Mouse (Mus musculus): ENCODE data around the gene Mafg.
"Not testable (repeated sequence)": the region's sequence is repeated elsewhere in the genome, so short reads cannot be mapped to it uniquely, and the experiment has no call there.

Mafg gene

GRCm38 (mm10) chr11:120600716-120601115 is 32.7 kb downstream of the Mafg start:
- no peak overlapping the region for H3K4me3 ChIP-seq (replicated peaks; ENCODE audit: low read length)
- H3K4me1 ChIP-seq (replicated peaks; ENCODE audit: low read depth, low read length): peaks cover 37% of the 10 kb centered on the region
- TF ChIP-seq CTCF (conservative IDR thresholded peaks at IDR 0.05; ENCODE audit: low read length) (no peak), POU5F1 (IDR thresholded peaks at IDR 0.05; ENCODE audit: borderline replicate concordance, low read length) (no peak)
- no peaks in the 10 kb centered on the region for H3K9me3 ChIP-seq (ENCODE audit: low read length)
- peaks cover 82% of the 10 kb centered on the region for H3K36me3 ChIP-seq (ENCODE audit: insufficient read depth, low read length)
- no peaks in the 10 kb centered on the region for H3K27me3 ChIP-seq (ENCODE audit: insufficient read depth, low read length)

- Histone ChIP-seq H3K9me3 (ENCODE audit: low read length) (no peaks in the 10 kb centered on the region), H3K36me3 (ENCODE audit: insufficient read depth, low read length) (peaks cover 82% of the 10 kb centered on the region), H3K4me1 (replicated peaks; ENCODE audit: low read depth, low read length) (peaks cover 51% of the 10 kb centered on the region), H3K4me3 (replicated peaks; ENCODE audit: low read length) (peak overlapping the region; percentile 96), H3K27me3 (ENCODE audit: insufficient read depth, low read length) (no peaks in the 10 kb centered on the region)
- TF ChIP-seq NANOG (IDR thresholded peaks at IDR 0.05; ENCODE audit: borderline replicate concordance, low read length) (no peak), CTCF (conservative IDR thresholded peaks at IDR 0.05; ENCODE audit: low read length) (no peak), POU5F1 (IDR thresholded peaks at IDR 0.05; ENCODE audit: borderline replicate concordance, low read length) (no peak)
These were observed 34.3 kb downstream of the Mafg start for GRCm38 (mm10) chr11:120598990-120599549.

- Histone ChIP-seq H3K27me3 (ENCODE audit: insufficient read depth, low read length) (no peaks in the 10 kb centered on the region), H3K4me1 (replicated peaks; ENCODE audit: low read depth, low read length) (peaks cover 56% of the 10 kb centered on the region), H3K9me3 (ENCODE audit: low read length) (no peaks in the 10 kb centered on the region), H3K36me3 (ENCODE audit: insufficient read depth, low read length) (peaks cover 82% of the 10 kb centered on the region), H3K4me3 (replicated peaks; ENCODE audit: low read length) (peak within 1 kb of the TSS; percentile 96)
- TF ChIP-seq NANOG (IDR thresholded peaks at IDR 0.05; ENCODE audit: borderline replicate concordance, low read length) (no peak), POU5F1 (IDR thresholded peaks at IDR 0.05; ENCODE audit: borderline replicate concordance, low read length) (no peak), CTCF (conservative IDR thresholded peaks at IDR 0.05; ENCODE audit: low read length) (no peak)
These were observed 35.0 kb downstream of the Mafg start, which contains the start of the genes Alyref and Anapc11 for GRCm38 (mm10) chr11:120598283-120598989. Gene Alyref, minus strand, starts transcription at chr11:120598365. Gene Anapc11, plus strand, starts transcription at chr11:120598421.

- TF ChIP-seq CTCF (conservative IDR thresholded peaks at IDR 0.05; ENCODE audit: low read length) (no peak), NANOG (IDR thresholded peaks at IDR 0.05; ENCODE audit: borderline replicate concordance, low read length) (no peak), POU5F1 (IDR thresholded peaks at IDR 0.05; ENCODE audit: borderline replicate concordance, low read length) (no peak)
- Histone ChIP-seq H3K4me1 (replicated peaks; ENCODE audit: low read depth, low read length) (peaks cover 61% of the 10 kb centered on the region), H3K4me3 (replicated peaks; ENCODE audit: low read length) (peak overlapping the region; percentile 96), H3K36me3 (ENCODE audit: insufficient read depth, low read length) (peaks cover 82% of the 10 kb centered on the region), H3K9me3 (ENCODE audit: low read length) (no peaks in the 10 kb centered on the region), H3K27me3 (ENCODE audit: insufficient read depth, low read length) (no peaks in the 10 kb centered on the region)
These were observed 35.9 kb downstream of the Mafg start for GRCm38 (mm10) chr11:120597240-120598235.

- Histone ChIP-seq H3K36me3 (ENCODE audit: insufficient read depth, low read length) (peaks cover 87% of the 10 kb centered on the region), H3K9me3 (ENCODE audit: low read length) (no peaks in the 10 kb centered on the region), H3K4me1 (replicated peaks; ENCODE audit: low read depth, low read length) (peaks cover 6% of the 10 kb centered on the region), H3K27me3 (ENCODE audit: insufficient read depth, low read length) (no peaks in the 10 kb centered on the region), H3K4me3 (replicated peaks; ENCODE audit: low read length) (no peak overlapping the region)
- no peak for TF ChIP-seq NANOG (IDR thresholded peaks at IDR 0.05; ENCODE audit: borderline replicate concordance, low read length)
- no peak for TF ChIP-seq POU5F1 (IDR thresholded peaks at IDR 0.05; ENCODE audit: borderline replicate concordance, low read length)
- no peak for TF ChIP-seq CTCF (conservative IDR thresholded peaks at IDR 0.05; ENCODE audit: low read length)
These were observed 44.9 kb downstream of the Mafg start for GRCm38 (mm10) chr11:120588531-120588930.

- no peaks in the 10 kb centered on the region for H3K9me3 ChIP-seq (ENCODE audit: low read length)
- H3K36me3 ChIP-seq (ENCODE audit: insufficient read depth, low read length): peaks cover 58% of the 10 kb centered on the region
- peak; percentile 10; the same call in 1 of the 2 replicates for TF ChIP-seq CTCF (conservative IDR thresholded peaks at IDR 0.05; ENCODE audit: low read length)
- TF ChIP-seq NANOG (IDR thresholded peaks at IDR 0.05; ENCODE audit: borderline replicate concordance, low read length): no peak
- no peaks in the 10 kb centered on the region for H3K27me3 ChIP-seq (ENCODE audit: insufficient read depth, low read length)
- H3K4me3 ChIP-seq (replicated peaks; ENCODE audit: low read length): no peak overlapping the region
- H3K4me1 ChIP-seq (replicated peaks; ENCODE audit: low read depth, low read length): peaks cover 29% of the 10 kb centered on the region
These were observed 49.5 kb downstream of the Mafg start for GRCm38 (mm10) chr11:120583937-120584336.

GRCm38 (mm10) chr11:120582982-120583293 is 50.5 kb downstream of the Mafg start:
- not testable (repeated sequence) for H3K9me3 ChIP-seq (ENCODE audit: low read length); H3K4me3 ChIP-seq (replicated peaks; ENCODE audit: low read length); H3K27me3 ChIP-seq (ENCODE audit: insufficient read depth, low read length)
- Histone ChIP-seq H3K36me3 (ENCODE audit: insufficient read depth, low read length) (peaks cover 58% of the 10 kb centered on the region), H3K4me1 (replicated peaks; ENCODE audit: low read depth, low read length) (peaks cover 39% of the 10 kb centered on the region)

- no peaks in the 10 kb centered on the region for H3K27me3 ChIP-seq (ENCODE audit: insufficient read depth, low read length)
- TF ChIP-seq CTCF (conservative IDR thresholded peaks at IDR 0.05; ENCODE audit: low read length) (peak; percentile 86), POU5F1 (IDR thresholded peaks at IDR 0.05; ENCODE audit: borderline replicate concordance, low read length) (no peak)
These were observed 51.0 kb downstream of the Mafg start for GRCm38 (mm10) chr11:120582268-120582981.

More at GRCm38 (mm10) chr11:120582268-120582981, 51.0 kb downstream of the Mafg start:
- peaks cover 44% of the 10 kb centered on the region for H3K4me1 ChIP-seq (replicated peaks; ENCODE audit: low read depth, low read length)
- peak overlapping the region; percentile 96 for H3K4me3 ChIP-seq (replicated peaks; ENCODE audit: low read length)
- H3K9me3 ChIP-seq (ENCODE audit: low read length): no peaks in the 10 kb centered on the region
- peaks cover 58% of the 10 kb centered on the region for H3K36me3 ChIP-seq (ENCODE audit: insufficient read depth, low read length)

Measured in E14TG2a.4 (cell line).